Mouse (Mus musculus) limb, embryonic 13.5 days (tissue): Measurements from ENCODE around the gene Zfp950. TPM values are rescaled to one million over a fixed set of nuclear protein-coding genes. Genes with fewer than 3 reads are reported as not detected.

ENCODE experiments used
- ATAC-seq: fragments of 200-750 bp; cut with Nextera tagmentation; 2 replicates; pipeline ENCODE4 v1.8.0; 2017; ENCODE audit warnings: low read depth, moderate number of reproducible peaks, moderate TSS enrichment; ENCODE audit not compliant: low FRiP score
- H3K27ac ChIP-seq: fragments of 300-500 bp; sonication (generic); 2 replicates; pipeline ENCODE4 v1.5.1; 2015; ENCODE audit warnings: inconsistent platforms, mild to moderate bottlenecking, moderate library complexity
- H3K27me3 ChIP-seq: fragments of 300-500 bp; sonication (generic); 2 replicates; pipeline ENCODE4 v1.6.1; 2015; ENCODE audit warnings: mild to moderate bottlenecking, inconsistent platforms
- H3K36me3 ChIP-seq: fragments of 300-500 bp; sonication (generic); 2 replicates; pipeline ENCODE4 v1.6.1; 2015; ENCODE audit warnings: inconsistent platforms, mild to moderate bottlenecking, moderate library complexity
- H3K4me1 ChIP-seq: fragments of 300-500 bp; sonication (generic); 2 replicates; pipeline ENCODE4 v1.6.1; 2015; ENCODE audit warnings: inconsistent platforms
- H3K4me2 ChIP-seq: fragments of 300-500 bp; sonication (generic); replicated peaks from 2 replicates; pipeline ENCODE4 v1.6.1; 2015; ENCODE audit warnings: inconsistent platforms, mild to moderate bottlenecking, moderate library complexity
- H3K4me3 ChIP-seq: fragments of 300-500 bp; sonication (generic); 2 replicates; pipeline ENCODE4 v1.5.1; 2015; ENCODE audit warnings: moderate library complexity, mild to moderate bottlenecking, inconsistent platforms
- H3K9ac ChIP-seq: fragments of 300-500 bp; sonication (generic); 2 replicates; pipeline ENCODE4 v1.6.1; 2015; ENCODE audit warnings: mild to moderate bottlenecking, inconsistent platforms
- H3K9me3 ChIP-seq: fragments of 300-500 bp; sonication (generic); 2 replicates; pipeline ENCODE4 v1.6.1; 2016; ENCODE audit warnings: inconsistent platforms
- WGBS: fragments of 180-500 bp; shearing (Covaris S2); methylation state at CpG from one replicate; pipeline ENCODE4 v1.1.7; 2015; 5-methylcytosine and 5-hydroxymethylcytosine counted together
- polyA plus RNA-seq: library from polyadenylated mRNA; unstranded; fragments of >200 nt; fragmentation: Nextera tagmentation; extraction: Ambion mirVana; gene quantifications from 2 replicates; pipeline ENCODE4 v1.2.1, GENCODE M21; 2015

The Zfp950 gene
- polyA plus RNA-seq, 1 experiment from 2014 or later = 61.7 TPM

DNA sequence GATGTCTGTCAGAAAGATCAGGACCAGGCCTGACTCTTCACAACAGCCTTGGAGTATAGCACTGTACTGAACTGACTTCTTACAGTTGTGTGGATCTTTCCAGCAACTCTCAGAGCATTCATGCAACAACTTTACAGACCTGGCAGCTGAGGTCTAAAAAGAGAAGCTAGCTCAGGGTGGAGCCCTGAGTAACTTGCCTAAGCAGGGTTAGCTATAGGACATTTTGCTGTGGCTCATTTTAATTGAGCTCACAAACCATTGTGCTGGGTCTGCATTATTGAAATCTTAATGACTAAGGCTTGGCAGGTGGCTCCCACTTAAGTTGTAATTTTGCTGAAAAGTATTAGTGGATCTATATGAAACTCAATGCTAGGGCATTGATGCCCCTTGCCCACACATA lies 88.6 kb downstream of the Zfp950 start:
- ATAC-seq = no peak
- no peak overlapping the region for H3K27ac ChIP-seq
- no peak overlapping the region for H3K9ac ChIP-seq
- no peak overlapping the region for H3K4me3 ChIP-seq
- H3K4me1 ChIP-seq = peaks cover 12% of the 10 kb centered on the region
- H3K4me2 ChIP-seq = no peak overlapping the region
- no peaks in the 10 kb centered on the region for H3K27me3 ChIP-seq
- peaks cover 2% of the 10 kb centered on the region; the same call in 1 of the 2 replicates for H3K36me3 ChIP-seq
- peaks cover 4% of the 10 kb centered on the region; the same call in 1 of the 2 replicates for H3K9me3 ChIP-seq

DNA sequence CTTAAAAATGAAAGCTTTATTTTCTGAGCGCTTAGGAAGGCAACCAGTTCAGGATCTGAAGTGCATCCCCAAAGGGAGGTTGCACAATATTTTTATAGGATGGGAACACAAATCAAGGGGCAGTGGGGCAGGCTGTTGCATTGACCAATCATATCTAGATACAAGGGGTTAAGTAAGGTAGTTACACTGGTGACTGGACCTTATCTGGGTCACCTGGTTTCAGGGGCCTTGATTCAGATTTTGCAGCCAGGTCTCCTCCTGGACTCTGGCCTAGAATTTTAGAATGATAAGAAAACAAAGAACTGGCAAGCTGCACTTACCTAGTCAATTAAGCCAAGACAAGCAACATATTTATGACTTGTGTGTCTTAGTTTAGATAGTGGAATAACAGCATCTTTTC lies 89.5 kb downstream of the Zfp950 start:
- peaks cover 12% of the 10 kb centered on the region for H3K4me1 ChIP-seq
- H3K4me2 ChIP-seq = no peak overlapping the region
- no peak overlapping the region for H3K9ac ChIP-seq
- no peaks in the 10 kb centered on the region for H3K27me3 ChIP-seq
- ATAC-seq = no peak
- H3K4me3 ChIP-seq = no peak overlapping the region
- 85% methylated on average over 1 of the region's 1 CpGs for WGBS
- peaks cover 2% of the 10 kb centered on the region; the same call in 1 of the 2 replicates for H3K36me3 ChIP-seq
- H3K27ac ChIP-seq = no peak overlapping the region
- peaks cover 4% of the 10 kb centered on the region; the same call in 1 of the 2 replicates for H3K9me3 ChIP-seq

DNA sequence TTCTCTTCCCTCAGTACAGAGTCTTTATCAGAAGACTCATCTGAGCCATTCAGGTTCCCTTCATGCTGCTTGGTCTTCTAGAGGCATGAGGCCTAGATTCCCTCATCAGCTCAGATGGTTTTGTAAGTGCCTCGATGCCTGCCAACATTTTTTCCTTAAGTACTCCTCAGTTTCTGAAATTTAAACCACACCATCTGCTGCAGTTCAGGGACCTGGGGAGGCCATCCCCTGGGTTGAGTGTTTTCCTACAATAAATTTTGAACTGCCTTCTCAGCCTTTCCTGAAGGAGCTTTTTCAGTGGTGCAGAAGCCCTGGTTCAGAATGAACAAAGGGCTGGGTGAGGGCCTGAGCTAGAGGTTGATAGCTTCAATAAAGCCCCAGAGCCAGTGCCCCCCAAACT lies 91.2 kb downstream of the Zfp950 start:
- no peak overlapping the region for H3K4me2 ChIP-seq
- H3K9me3 ChIP-seq = peaks cover 4% of the 10 kb centered on the region; the same call in 1 of the 2 replicates
- peak; percentile 54; the same call in 1 of the 2 replicates for ATAC-seq
- H3K27ac ChIP-seq = peak overlapping the region; percentile 75
- H3K36me3 ChIP-seq = peaks cover 2% of the 10 kb centered on the region; the same call in 1 of the 2 replicates
- H3K4me1 ChIP-seq = peaks cover 12% of the 10 kb centered on the region
- H3K27me3 ChIP-seq = no peaks in the 10 kb centered on the region
- no peak overlapping the region for H3K4me3 ChIP-seq
- 24% methylated on average over 1 of the region's 1 CpGs for WGBS
- no peak overlapping the region for H3K9ac ChIP-seq

DNA sequence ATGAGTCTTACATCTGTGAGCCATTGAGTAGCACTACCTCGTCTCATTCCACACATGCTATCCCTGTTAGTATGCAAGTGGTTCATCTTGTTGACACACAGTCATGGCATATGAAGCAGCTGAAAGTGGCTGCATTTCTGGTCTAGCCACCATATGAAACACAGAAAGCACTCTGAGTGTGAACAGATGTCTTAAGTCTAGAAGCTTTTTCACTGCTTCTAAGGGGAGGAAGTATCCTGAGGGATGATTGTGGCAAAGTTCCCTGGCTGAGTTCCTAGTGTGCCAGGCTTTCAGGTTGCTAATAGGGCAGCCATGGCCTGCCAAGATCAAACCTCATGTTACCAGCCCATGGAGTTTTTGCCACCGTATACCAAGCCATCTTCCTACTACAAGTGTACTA lies 92.0 kb downstream of the Zfp950 start:
- 73% methylated on average over 2 of the region's 2 CpGs for WGBS
- no peaks in the 10 kb centered on the region for H3K27me3 ChIP-seq

GRCm38 (mm10) chr19:61039151-61039550 lies 101.5 kb downstream of the Zfp950 start:
- ATAC-seq = no peak
- no peaks in the 10 kb centered on the region for H3K9me3 ChIP-seq
- no peak overlapping the region for H3K9ac ChIP-seq

More for the DNA sequence above, 92.0 kb downstream of the Zfp950 start:
- no peaks in the 10 kb centered on the region for H3K9me3 ChIP-seq
- H3K4me3 ChIP-seq = no peak overlapping the region
- H3K4me1 ChIP-seq = peaks cover 12% of the 10 kb centered on the region
- no peak for ATAC-seq
- no peak overlapping the region for H3K9ac ChIP-seq
- H3K27ac ChIP-seq = peak overlapping the region; percentile 75; the same call in 1 of the 2 replicates
- no peaks in the 10 kb centered on the region for H3K36me3 ChIP-seq
- no peak overlapping the region for H3K4me2 ChIP-seq

DNA sequence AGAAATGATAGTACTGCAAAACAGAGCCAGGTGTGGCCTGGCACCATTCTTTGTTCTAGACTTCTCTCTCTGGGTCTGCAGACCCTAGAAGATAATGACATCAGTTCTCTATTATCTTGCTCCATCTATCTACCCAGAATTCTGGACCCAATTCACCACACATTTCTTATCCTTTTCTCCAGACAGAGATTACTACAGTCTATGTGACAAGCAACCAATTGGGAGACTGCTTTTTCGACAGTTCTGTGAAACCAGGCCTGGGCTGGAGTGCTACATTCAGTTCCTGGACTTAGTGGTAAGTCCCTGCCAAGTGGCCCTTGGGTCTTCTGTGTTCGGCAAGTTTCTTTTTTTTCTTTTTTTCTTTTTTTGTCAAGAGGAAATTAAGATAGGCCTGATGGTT lies 109.1 kb downstream of the Zfp950 start:
- no peak for ATAC-seq
- 81% methylated on average over 2 of the region's 2 CpGs for WGBS
- no peaks in the 10 kb centered on the region for H3K9me3 ChIP-seq
- H3K27me3 ChIP-seq = no peaks in the 10 kb centered on the region
- H3K27ac ChIP-seq = no peak overlapping the region
- no peaks in the 10 kb centered on the region for H3K4me1 ChIP-seq
- H3K36me3 ChIP-seq = no peaks in the 10 kb centered on the region
- no peak overlapping the region for H3K4me3 ChIP-seq
- no peak overlapping the region for H3K9ac ChIP-seq
- H3K4me2 ChIP-seq = no peak overlapping the region

More at GRCm38 (mm10) chr19:61039151-61039550, 101.5 kb downstream of the Zfp950 start:
- H3K36me3 ChIP-seq = 0 out of 2 replicates have a peak, but pooled peaks cover 5% of the 10 kb centered on the region
- no peak overlapping the region for H3K4me2 ChIP-seq
- H3K27ac ChIP-seq = no peak overlapping the region
- H3K4me1 ChIP-seq = no peaks in the 10 kb centered on the region
- H3K27me3 ChIP-seq = no peaks in the 10 kb centered on the region
- H3K4me3 ChIP-seq = no peak overlapping the region

GRCm38 (mm10) chr19:61021939-61022566 lies 118.6 kb downstream of the Zfp950 start:
- whole genome bisulfite sequencing = 71% methylated on average over 3 of the region's 3 CpGs
- no peak for ATAC-seq

GRCm38 (mm10) chr19:61021502-61021901 lies 119.1 kb downstream of the Zfp950 start:
- no peak for ATAC-seq
- WGBS = 28% methylated on average over 2 of the region's 2 CpGs
- no peak overlapping the region for H3K27ac ChIP-seq

More at GRCm38 (mm10) chr19:61021939-61022566, 118.6 kb downstream of the Zfp950 start:
- Histone ChIP-seq H3K9me3 (no peaks in the 10 kb centered on the region), H3K27me3 (no peaks in the 10 kb centered on the region), H3K4me1 (peaks cover 20% of the 10 kb centered on the region), H3K9ac (no peak overlapping the region), H3K4me2 (no peak overlapping the region), H3K36me3 (no peaks in the 10 kb centered on the region), H3K4me3 (no peak overlapping the region), H3K27ac (no peak overlapping the region)

GRCm38 (mm10) chr19:61017477-61018266 lies 123.0 kb downstream of the Zfp950 start:
- no peaks in the 10 kb centered on the region for H3K36me3 ChIP-seq
- H3K27ac ChIP-seq = no peak overlapping the region
- ATAC-seq = no peak
- 88% methylated on average over 1 of the region's 1 CpGs for WGBS
- peaks cover 20% of the 10 kb centered on the region for H3K4me1 ChIP-seq
- no peak overlapping the region for H3K4me2 ChIP-seq
- H3K9ac ChIP-seq = no peak overlapping the region
- no peaks in the 10 kb centered on the region for H3K27me3 ChIP-seq
- no peaks in the 10 kb centered on the region for H3K9me3 ChIP-seq
- no peak overlapping the region for H3K4me3 ChIP-seq

More at GRCm38 (mm10) chr19:61021502-61021901, 119.1 kb downstream of the Zfp950 start:
- no peaks in the 10 kb centered on the region for H3K36me3 ChIP-seq
- H3K4me1 ChIP-seq = peaks cover 20% of the 10 kb centered on the region
- H3K9me3 ChIP-seq = no peaks in the 10 kb centered on the region
- no peak overlapping the region for H3K4me2 ChIP-seq
- no peak overlapping the region for H3K4me3 ChIP-seq
- no peak overlapping the region for H3K9ac ChIP-seq
- H3K27me3 ChIP-seq = no peaks in the 10 kb centered on the region

DNA sequence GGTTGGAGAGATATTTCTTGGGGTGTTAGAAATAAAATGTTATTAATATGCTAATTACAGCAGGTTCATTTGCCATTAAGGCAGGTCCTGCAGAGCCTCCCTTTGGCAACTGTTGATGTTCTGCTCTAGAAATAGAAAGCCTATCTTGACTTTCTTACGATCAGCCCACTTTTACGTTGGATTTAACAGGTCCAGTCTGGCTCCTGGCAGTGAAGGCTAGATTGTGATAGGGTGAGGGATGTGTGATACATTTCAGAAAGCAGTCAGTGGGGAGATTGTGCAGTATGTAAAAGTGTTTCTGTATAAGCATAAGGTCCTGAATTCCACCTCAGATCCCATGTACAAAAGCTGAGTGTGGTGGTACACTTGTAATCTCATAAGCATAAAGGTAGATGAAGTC lies 131.4 kb downstream of the Zfp950 start:
- Histone ChIP-seq H3K36me3 (no peaks in the 10 kb centered on the region), H3K9me3 (no peaks in the 10 kb centered on the region), H3K27me3 (no peaks in the 10 kb centered on the region), H3K9ac (no peak overlapping the region), H3K4me2 (no peak overlapping the region), H3K4me3 (no peak overlapping the region), H3K4me1 (no peaks in the 10 kb centered on the region), H3K27ac (no peak overlapping the region)
- ATAC-seq = no peak
- WGBS = 80% methylated on average over 2 of the region's 2 CpGs
